Mouse (Mus musculus) spleen, postnatal 36 days (tissue): ENCODE measurements around the gene Vmn2r57.
"Not testable (repeated sequence)": the region's sequence is repeated elsewhere in the genome, so short reads cannot be mapped to it uniquely, and the experiment has no call there.

Experiments
- DNase-seq, 2 experiments: peaks; one replicate each; pipeline ENCODE4 v3.0.0; 2022; ENCODE audit warnings: low spot score in 2 of 2, mixed read lengths in 1 of 2

Vmn2r57 gene

GRCm38 (mm10) chr7:41448596-41448995 is at the start of gene Vmn2r57:
Vmn2r57 (minus strand) TSS chr7:41448696.
- DNase-seq = not testable (repeated sequence)

DNA sequence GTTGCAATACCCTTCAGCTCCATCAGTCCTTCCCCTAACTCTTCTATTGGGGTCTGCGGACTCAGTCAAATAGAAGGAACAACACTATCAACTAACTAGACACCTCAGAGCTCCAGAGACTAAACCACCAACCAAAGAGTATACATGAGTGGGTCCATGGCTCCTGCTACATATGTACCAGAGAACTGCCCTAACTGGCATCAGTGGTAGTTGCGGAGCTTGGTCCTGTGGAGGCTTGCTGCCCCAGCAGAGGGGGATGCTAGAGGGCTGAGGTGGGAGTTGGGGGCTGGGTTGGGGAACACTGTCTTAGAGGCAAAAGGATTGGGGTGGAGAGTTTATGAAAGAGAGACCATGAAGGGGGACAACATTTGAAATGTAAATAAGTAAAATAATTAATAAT is 49.4 kb upstream of the Vmn2r57 start:
- DNase-seq = no peak

DNA sequence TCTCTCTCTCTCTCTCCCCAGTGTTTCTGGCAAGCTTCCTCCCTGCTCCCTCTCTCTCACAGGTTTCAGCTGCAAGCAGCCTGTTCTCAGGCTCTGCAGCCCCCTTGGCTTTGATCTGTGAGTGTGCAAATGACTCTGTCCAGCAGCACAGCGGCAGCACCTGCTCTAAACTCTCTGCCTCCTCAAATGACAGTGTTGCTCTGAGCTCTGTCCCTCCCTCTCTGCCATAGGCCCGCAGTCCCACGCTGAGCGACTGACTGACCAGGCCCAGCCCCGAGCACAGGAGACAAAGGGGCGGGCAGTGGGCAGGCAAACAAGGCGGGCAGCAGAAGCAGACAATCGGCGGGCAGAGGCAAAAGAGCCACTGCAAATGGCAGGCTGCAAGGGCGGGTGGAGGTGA is 3.4 kb upstream of the Vmn2r57 start:
- DNase-seq = no peak

DNA sequence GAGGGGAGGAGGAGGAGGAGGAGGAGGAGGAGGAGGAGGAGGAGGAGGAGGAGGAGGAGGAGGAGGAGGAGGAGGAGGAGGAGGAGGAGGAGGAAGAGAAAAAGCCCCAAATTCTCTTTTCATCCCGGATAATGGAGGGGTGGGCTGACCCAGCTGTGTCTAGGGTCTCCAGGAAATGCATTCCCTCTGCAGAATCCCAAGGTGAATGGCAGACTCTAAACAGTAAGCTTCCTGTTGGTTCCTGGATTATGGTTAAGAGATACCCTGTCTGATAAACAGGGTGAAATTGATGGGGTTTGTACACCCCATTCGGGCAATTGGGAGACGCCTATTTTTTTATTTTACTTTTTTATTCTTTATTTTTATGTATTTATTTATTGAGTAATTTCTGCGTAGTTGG is 54.4 kb downstream of the Vmn2r57 start:
- DNase-seq = no peak

DNA sequence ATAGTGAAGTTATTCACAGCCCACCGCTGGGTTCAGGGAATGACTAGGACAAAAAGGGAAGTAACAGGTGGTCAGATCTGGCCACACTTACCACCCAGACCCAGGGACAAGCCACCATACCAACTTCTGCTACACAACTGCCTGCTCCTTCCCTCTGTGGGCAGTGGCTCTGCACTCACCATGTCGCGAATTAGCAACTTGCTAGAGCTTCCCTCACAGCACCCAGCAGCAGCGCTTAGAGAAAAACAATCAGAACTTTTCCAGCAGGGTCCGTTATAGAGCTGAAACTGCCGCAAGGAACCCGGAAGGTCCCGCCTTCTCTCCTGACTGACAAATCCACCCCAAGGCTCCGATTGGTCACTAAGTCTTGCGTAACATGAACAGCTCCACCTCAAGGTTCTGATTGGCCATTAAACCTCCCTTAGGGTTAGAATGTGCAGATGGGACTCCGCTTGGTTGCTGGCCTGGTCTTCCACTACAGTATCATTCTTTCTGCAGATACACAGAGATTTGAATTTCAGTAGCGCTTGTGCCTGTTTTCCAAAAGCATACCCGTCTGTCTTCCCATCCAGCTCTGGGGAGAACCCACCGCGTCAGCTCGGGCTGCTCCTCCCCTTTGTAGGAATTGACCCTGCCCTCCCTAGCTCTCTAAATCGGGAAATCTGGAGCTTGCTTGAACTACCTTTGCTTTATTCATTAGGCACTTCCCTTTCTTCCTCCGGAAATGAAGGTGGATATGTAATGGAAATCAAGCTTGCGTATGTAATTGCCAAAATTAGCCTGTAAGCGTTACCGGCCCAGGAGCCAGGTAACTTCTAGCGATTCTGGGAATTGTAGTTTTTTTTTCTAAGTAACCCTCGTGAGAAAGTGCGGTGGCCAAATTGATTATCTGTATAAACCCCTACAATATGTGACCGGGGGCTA is 55.2 kb downstream of the Vmn2r57 start, which contains the start of gene AI987944:
AI987944 (minus strand) TSS at position 332 of the 924 bp plus-strand sequence.
- DNase-seq = peak; percentile 82 to 84
